Mouse (Mus musculus): Measurements from ENCODE around the gene Alox12b. TPM values are rescaled to one million over a fixed set of nuclear protein-coding genes. Genes with fewer than 3 reads are reported as not detected.

Alox12b gene
- polyA plus RNA-seq, 1 experiment from 2014 or later: 0.41 TPM

- Histone ChIP-seq H3K9me3 (ENCODE audit: low read length) (no peaks in the 10 kb centered on the region), H3K4me2 (replicated peaks; ENCODE audit: low read depth, low read length) (no peak overlapping the region), H3K36me3 (ENCODE audit: insufficient read depth, low read length) (no peaks in the 10 kb centered on the region), H3K4me3 (ENCODE audit: low read length) (no peak overlapping the region), H3K27me3 (ENCODE audit: insufficient read depth, low read length) (peaks cover 1% of the 10 kb centered on the region; the same call in 1 of the 2 replicates), H3K4me1 (ENCODE audit: insufficient read depth, low read length) (peaks cover 11% of the 10 kb centered on the region; the same call in 1 of the 2 replicates), H3K27ac (ENCODE audit: low read length) (no peak overlapping the region), H3K9ac (replicated peaks; ENCODE audit: low read length) (no peak overlapping the region)
- ATAC-seq (ENCODE audit: low FRiP score, low TSS enrichment): no peak
- WGBS: 80% methylated on average over 12 of the region's 12 CpGs
Observed at GRCm38 (mm10) chr11:69169313-69169712, 12.5 kb downstream of the Alox12b start.

GRCm38 (mm10) chr11:69171626-69172025 is 14.8 kb downstream of the Alox12b start:
- H3K4me1 ChIP-seq (ENCODE audit: insufficient read depth, low read length): peaks cover 11% of the 10 kb centered on the region; the same call in 1 of the 2 replicates
- H3K4me3 ChIP-seq (ENCODE audit: low read length): no peak overlapping the region
- H3K9me3 ChIP-seq (ENCODE audit: low read length): no peaks in the 10 kb centered on the region
- H3K27ac ChIP-seq (ENCODE audit: low read length): no peak overlapping the region
- H3K36me3 ChIP-seq (ENCODE audit: insufficient read depth, low read length): no peaks in the 10 kb centered on the region
- H3K4me2 ChIP-seq (replicated peaks; ENCODE audit: low read depth, low read length): no peak overlapping the region
- no peaks in the 10 kb centered on the region for H3K27me3 ChIP-seq (ENCODE audit: insufficient read depth, low read length)
- WGBS: 30% methylated on average over 7 of the region's 7 CpGs
- H3K9ac ChIP-seq (replicated peaks; ENCODE audit: low read length): no peak overlapping the region
- ATAC-seq (ENCODE audit: low FRiP score, low TSS enrichment): no peak

- WGBS: 61% methylated on average over 2 of the region's 2 CpGs
- peaks cover 11% of the 10 kb centered on the region; the same call in 1 of the 2 replicates for H3K4me1 ChIP-seq (ENCODE audit: insufficient read depth, low read length)
- H3K27ac ChIP-seq (ENCODE audit: low read length): no peak overlapping the region
- H3K36me3 ChIP-seq (ENCODE audit: insufficient read depth, low read length): no peaks in the 10 kb centered on the region
- H3K9ac ChIP-seq (replicated peaks; ENCODE audit: low read length): no peak overlapping the region
- no peaks in the 10 kb centered on the region for H3K9me3 ChIP-seq (ENCODE audit: low read length)
- no peak overlapping the region for H3K4me2 ChIP-seq (replicated peaks; ENCODE audit: low read depth, low read length)
- H3K27me3 ChIP-seq (ENCODE audit: insufficient read depth, low read length): no peaks in the 10 kb centered on the region
- ATAC-seq (ENCODE audit: low FRiP score, low TSS enrichment): no peak
- no peak overlapping the region for H3K4me3 ChIP-seq (ENCODE audit: low read length)
Observed at GRCm38 (mm10) chr11:69172606-69173005, 15.8 kb downstream of the Alox12b start.

- 79% methylated on average over 7 of the region's 7 CpGs for WGBS
- Histone ChIP-seq H3K27ac (ENCODE audit: low read length) (no peak overlapping the region), H3K4me3 (ENCODE audit: low read length) (no peak overlapping the region), H3K9me3 (ENCODE audit: low read length) (no peaks in the 10 kb centered on the region), H3K4me1 (ENCODE audit: insufficient read depth, low read length) (0 out of 2 replicates have a peak, but pooled peaks cover 4% of the 10 kb centered on the region), H3K36me3 (ENCODE audit: insufficient read depth, low read length) (no peaks in the 10 kb centered on the region), H3K27me3 (ENCODE audit: insufficient read depth, low read length) (no peaks in the 10 kb centered on the region), H3K9ac (replicated peaks; ENCODE audit: low read length) (no peak overlapping the region), H3K4me2 (replicated peaks; ENCODE audit: low read depth, low read length) (no peak overlapping the region)
- no peak for ATAC-seq (ENCODE audit: low FRiP score, low TSS enrichment)
Observed at GRCm38 (mm10) chr11:69174722-69175121, 17.9 kb downstream of the Alox12b start.

- Histone ChIP-seq H3K4me3 (ENCODE audit: low read length) (no peak overlapping the region), H3K4me2 (replicated peaks; ENCODE audit: low read depth, low read length) (no peak overlapping the region), H3K27ac (ENCODE audit: low read length) (no peak overlapping the region), H3K9me3 (ENCODE audit: low read length) (no peaks in the 10 kb centered on the region), H3K27me3 (ENCODE audit: insufficient read depth, low read length) (no peaks in the 10 kb centered on the region), H3K4me1 (ENCODE audit: insufficient read depth, low read length) (no peaks in the 10 kb centered on the region), H3K9ac (replicated peaks; ENCODE audit: low read length) (no peak overlapping the region), H3K36me3 (ENCODE audit: insufficient read depth, low read length) (no peaks in the 10 kb centered on the region)
- no peak for ATAC-seq (ENCODE audit: low FRiP score, low TSS enrichment)
- 81% methylated on average over 3 of the region's 3 CpGs for WGBS
Observed at GRCm38 (mm10) chr11:69178525-69178924, 21.7 kb downstream of the Alox12b start.

GRCm38 (mm10) chr11:69179512-69179911 is 22.7 kb downstream of the Alox12b start:
- Histone ChIP-seq H3K9ac (replicated peaks; ENCODE audit: low read length) (no peak overlapping the region), H3K9me3 (ENCODE audit: low read length) (no peaks in the 10 kb centered on the region), H3K4me2 (replicated peaks; ENCODE audit: low read depth, low read length) (no peak overlapping the region), H3K27me3 (ENCODE audit: insufficient read depth, low read length) (no peaks in the 10 kb centered on the region), H3K27ac (ENCODE audit: low read length) (no peak overlapping the region), H3K4me1 (ENCODE audit: insufficient read depth, low read length) (no peaks in the 10 kb centered on the region), H3K36me3 (ENCODE audit: insufficient read depth, low read length) (no peaks in the 10 kb centered on the region), H3K4me3 (ENCODE audit: low read length) (no peak overlapping the region)
- no peak for ATAC-seq (ENCODE audit: low FRiP score, low TSS enrichment)
- 64% methylated on average over 3 of the region's 3 CpGs for WGBS

- no peak overlapping the region for H3K4me2 ChIP-seq (replicated peaks; ENCODE audit: low read depth, low read length)
- no peaks in the 10 kb centered on the region for H3K36me3 ChIP-seq (ENCODE audit: insufficient read depth, low read length)
- no peaks in the 10 kb centered on the region for H3K27me3 ChIP-seq (ENCODE audit: insufficient read depth, low read length)
- H3K27ac ChIP-seq (ENCODE audit: low read length): no peak overlapping the region
- WGBS: 90% methylated on average over 4 of the region's 4 CpGs
- no peaks in the 10 kb centered on the region for H3K9me3 ChIP-seq (ENCODE audit: low read length)
- no peaks in the 10 kb centered on the region for H3K4me1 ChIP-seq (ENCODE audit: insufficient read depth, low read length)
- H3K9ac ChIP-seq (replicated peaks; ENCODE audit: low read length): no peak overlapping the region
- no peak for ATAC-seq (ENCODE audit: low FRiP score, low TSS enrichment)
- H3K4me3 ChIP-seq (ENCODE audit: low read length): no peak overlapping the region
Observed at GRCm38 (mm10) chr11:69180120-69180519, 23.3 kb downstream of the Alox12b start.

GRCm38 (mm10) chr11:69185031-69185430 is 28.2 kb downstream of the Alox12b start:
- Histone ChIP-seq H3K4me3 (ENCODE audit: low read length) (no peak overlapping the region), H3K9ac (replicated peaks; ENCODE audit: low read length) (no peak overlapping the region), H3K9me3 (ENCODE audit: low read length) (no peaks in the 10 kb centered on the region), H3K27me3 (ENCODE audit: insufficient read depth, low read length) (no peaks in the 10 kb centered on the region), H3K4me1 (ENCODE audit: insufficient read depth, low read length) (no peaks in the 10 kb centered on the region), H3K27ac (ENCODE audit: low read length) (no peak overlapping the region), H3K4me2 (replicated peaks; ENCODE audit: low read depth, low read length) (no peak overlapping the region), H3K36me3 (ENCODE audit: insufficient read depth, low read length) (no peaks in the 10 kb centered on the region)
- 54% methylated on average over 5 of the region's 5 CpGs for WGBS
- ATAC-seq (ENCODE audit: low FRiP score, low TSS enrichment): no peak

- H3K9ac ChIP-seq (replicated peaks; ENCODE audit: low read length): no peak overlapping the region
- no peak overlapping the region for H3K27ac ChIP-seq (ENCODE audit: low read length)
- no peaks in the 10 kb centered on the region for H3K36me3 ChIP-seq (ENCODE audit: insufficient read depth, low read length)
- H3K4me3 ChIP-seq (ENCODE audit: low read length): no peak overlapping the region
- no peak overlapping the region for H3K4me2 ChIP-seq (replicated peaks; ENCODE audit: low read depth, low read length)
- H3K9me3 ChIP-seq (ENCODE audit: low read length): no peaks in the 10 kb centered on the region
- no peak for ATAC-seq (ENCODE audit: low FRiP score, low TSS enrichment)
- no peaks in the 10 kb centered on the region for H3K27me3 ChIP-seq (ENCODE audit: insufficient read depth, low read length)
- WGBS: 83% methylated on average over 6 of the region's 6 CpGs
- H3K4me1 ChIP-seq (ENCODE audit: insufficient read depth, low read length): no peaks in the 10 kb centered on the region
Observed at GRCm38 (mm10) chr11:69185936-69186335, 29.1 kb downstream of the Alox12b start.

GRCm38 (mm10) chr11:69192840-69193239 is 36.1 kb downstream of the Alox12b start:
- Histone ChIP-seq H3K9ac (replicated peaks; ENCODE audit: low read length) (no peak overlapping the region), H3K36me3 (ENCODE audit: insufficient read depth, low read length) (no peaks in the 10 kb centered on the region), H3K27me3 (ENCODE audit: insufficient read depth, low read length) (peaks cover 21% of the 10 kb centered on the region), H3K9me3 (ENCODE audit: low read length) (no peaks in the 10 kb centered on the region), H3K27ac (ENCODE audit: low read length) (no peak overlapping the region), H3K4me3 (ENCODE audit: low read length) (no peak overlapping the region), H3K4me1 (ENCODE audit: insufficient read depth, low read length) (peaks cover 4% of the 10 kb centered on the region), H3K4me2 (replicated peaks; ENCODE audit: low read depth, low read length) (no peak overlapping the region)
- 6% methylated on average over 1 of the region's 1 CpGs for WGBS
- peak; percentile 27; the same call in 1 of the 2 replicates for ATAC-seq (ENCODE audit: low FRiP score, low TSS enrichment)
